Mouse (Mus musculus) kidney, adult 2 months (tissue): ENCODE measurements around the gene R3hdm4. TPM values are rescaled to one million over a fixed set of nuclear protein-coding genes. Genes with fewer than 3 reads are reported as not detected.
A peak's percentile ranks its signal among the peaks of the same experiment; 100 is the strongest.

Experiments
- DNase-seq: peaks from one replicate; pipeline ENCODE4 v3.0.0; 2021
- H3K27ac ChIP-seq: fragments of 200-500 bp; 2 replicates; pipeline ENCODE4 v1.5.1; 2012; ENCODE audit warnings: low read depth, low read length, control low read depth, inconsistent platforms; ENCODE audit not compliant: insufficient read depth
- H3K27me3 ChIP-seq: fragments of 200-500 bp; replicated peaks from 2 replicates; pipeline ENCODE4 v1.6.1; 2012; ENCODE audit warnings: mild to moderate bottlenecking, moderate library complexity, low read length, inconsistent platforms; ENCODE audit not compliant: control insufficient read depth, insufficient read depth
- H3K36me3 ChIP-seq: fragments of 200-500 bp; 2 replicates; pipeline ENCODE4 v1.6.1; 2012; ENCODE audit warnings: mild to moderate bottlenecking, moderate library complexity, low read length, inconsistent platforms; ENCODE audit not compliant: control insufficient read depth, insufficient read depth
- H3K4me1 ChIP-seq: fragments of 200-500 bp; 2 replicates; pipeline ENCODE4 v1.6.1; 2011; ENCODE audit warnings: low read length; ENCODE audit not compliant: control insufficient read depth, insufficient read depth
- H3K4me3 ChIP-seq: fragments of 200-500 bp; 2 replicates; pipeline ENCODE4 v1.5.1; 2011; ENCODE audit warnings: mild to moderate bottlenecking, low read depth, low read length, control low read depth; ENCODE audit not compliant: insufficient read depth
- CTCF ChIP-seq: fragments of 200-500 bp; conservative IDR thresholded peaks from 2 replicates; pipeline ENCODE4 v1.5.1; 2011; ENCODE audit warnings: low read depth, mild to moderate bottlenecking, control low read depth, low read length, moderate library complexity, mixed read lengths; ENCODE audit not compliant: insufficient read depth, insufficient read length
- POLR2A ChIP-seq: fragments of 200-500 bp; IDR thresholded peaks from one replicate; pipeline ENCODE4 v1.6.1; 2011; ENCODE audit warnings: low read depth, low read length, control low read depth
- WGBS: fragments of 180-500 bp; shearing (Covaris S2); methylation state at CpG from one replicate; pipeline ENCODE4 v1.1.7; 2018; 5-methylcytosine and 5-hydroxymethylcytosine counted together
- polyA plus RNA-seq: library from polyadenylated mRNA; depleted of rRNA; stranded (reverse); fragments of >200 nt; gene quantifications from 2 replicates; pipeline ENCODE4 v1.2.3, GENCODE M21; 2012

The R3hdm4 gene
- polyA plus RNA-seq, 1 experiment = 154 TPM

GRCm38 (mm10) chr10:79873313-79873712, 47.7 kb downstream of the R3hdm4 start:
- H3K4me3 ChIP-seq = no peak overlapping the region
- DNase-seq = no peak
- WGBS = 39% methylated on average over 6 of the region's 6 CpGs
- no peak for TF ChIP-seq CTCF
- no peak for TF ChIP-seq POLR2A
- no peaks in the 10 kb centered on the region for H3K27me3 ChIP-seq
- H3K27ac ChIP-seq = no peak overlapping the region
- H3K4me1 ChIP-seq = 0 out of 2 replicates have a peak, but pooled peaks cover 6% of the 10 kb centered on the region
- H3K36me3 ChIP-seq = no peaks in the 10 kb centered on the region

GRCm38 (mm10) chr10:79872862-79873261, 48.1 kb downstream of the R3hdm4 start:
- TF ChIP-seq CTCF (no peak), POLR2A (no peak)
- Histone ChIP-seq H3K36me3 (no peaks in the 10 kb centered on the region), H3K27me3 (no peaks in the 10 kb centered on the region), H3K27ac (no peak overlapping the region), H3K4me3 (no peak overlapping the region), H3K4me1 (0 out of 2 replicates have a peak, but pooled peaks cover 6% of the 10 kb centered on the region)
- no peak for DNase-seq
- WGBS = 65% methylated on average over 3 of the region's 3 CpGs

- WGBS = 92% methylated on average over 8 of the region's 8 CpGs
- DNase-seq = no peak
- no peaks in the 10 kb centered on the region for H3K36me3 ChIP-seq
- TF ChIP-seq CTCF (no peak), POLR2A (no peak)
- no peak overlapping the region for H3K4me3 ChIP-seq
- H3K27ac ChIP-seq = no peak overlapping the region
- no peaks in the 10 kb centered on the region for H3K27me3 ChIP-seq
- H3K4me1 ChIP-seq = 0 out of 2 replicates have a peak, but pooled peaks cover 6% of the 10 kb centered on the region
These were observed 49.2 kb downstream of the R3hdm4 start for GRCm38 (mm10) chr10:79871845-79872244.

GRCm38 (mm10) chr10:79866601-79867000, 54.4 kb downstream of the R3hdm4 start:
- Histone ChIP-seq H3K4me3 (no peak overlapping the region), H3K27ac (no peak overlapping the region), H3K4me1 (peaks cover 15% of the 10 kb centered on the region), H3K36me3 (peaks cover 2% of the 10 kb centered on the region; the same call in 1 of the 2 replicates), H3K27me3 (no peaks in the 10 kb centered on the region)
- no peak for DNase-seq
- 82% methylated on average over 11 of the region's 11 CpGs for WGBS
- no peak for TF ChIP-seq CTCF
- TF ChIP-seq POLR2A = no peak

GRCm38 (mm10) chr10:79865801-79866295, 55.2 kb downstream of the R3hdm4 start:
- Histone ChIP-seq H3K4me3 (no peak overlapping the region), H3K27me3 (no peaks in the 10 kb centered on the region), H3K36me3 (peaks cover 4% of the 10 kb centered on the region; the same call in 1 of the 2 replicates), H3K27ac (no peak overlapping the region), H3K4me1 (peaks cover 22% of the 10 kb centered on the region)
- TF ChIP-seq POLR2A (no peak), CTCF (peak; percentile 71)
- 40% methylated on average over 19 of the region's 19 CpGs for WGBS
- DNase-seq = peak; percentile 74

GRCm38 (mm10) chr10:79865189-79865601, 55.8 kb downstream of the R3hdm4 start:
- no peak overlapping the region for H3K27ac ChIP-seq
- DNase-seq = no peak

GRCm38 (mm10) chr10:79864351-79865188, 56.4 kb downstream of the R3hdm4 start:
- peak; percentile 33 for DNase-seq
- peaks cover 14% of the 10 kb centered on the region for H3K36me3 ChIP-seq

More at GRCm38 (mm10) chr10:79865189-79865601, 55.8 kb downstream of the R3hdm4 start:
- Histone ChIP-seq H3K4me3 (no peak overlapping the region), H3K27me3 (no peaks in the 10 kb centered on the region), H3K36me3 (peaks cover 8% of the 10 kb centered on the region), H3K4me1 (peaks cover 28% of the 10 kb centered on the region)
- TF ChIP-seq CTCF (no peak), POLR2A (no peak)
- 46% methylated on average over 12 of the region's 12 CpGs for WGBS

More at GRCm38 (mm10) chr10:79864351-79865188, 56.4 kb downstream of the R3hdm4 start:
- WGBS = 54% methylated on average over 10 of the region's 10 CpGs
- Histone ChIP-seq H3K27me3 (no peaks in the 10 kb centered on the region), H3K27ac (no peak overlapping the region), H3K4me1 (peaks cover 35% of the 10 kb centered on the region), H3K4me3 (no peak overlapping the region)
- TF ChIP-seq CTCF (no peak), POLR2A (no peak)
